Mouse (Mus musculus): ENCODE measurements around the gene Pilra. TPM values are rescaled to one million over a fixed set of nuclear protein-coding genes. Genes with fewer than 3 reads are reported as not detected.
A peak's percentile ranks its signal among the peaks of the same experiment; 100 is the strongest.

Gene Pilra
- total and polyA plus RNA-seq, 3 experiments: 0.89 to 1.5 TPM; not detected in 1

DNA sequence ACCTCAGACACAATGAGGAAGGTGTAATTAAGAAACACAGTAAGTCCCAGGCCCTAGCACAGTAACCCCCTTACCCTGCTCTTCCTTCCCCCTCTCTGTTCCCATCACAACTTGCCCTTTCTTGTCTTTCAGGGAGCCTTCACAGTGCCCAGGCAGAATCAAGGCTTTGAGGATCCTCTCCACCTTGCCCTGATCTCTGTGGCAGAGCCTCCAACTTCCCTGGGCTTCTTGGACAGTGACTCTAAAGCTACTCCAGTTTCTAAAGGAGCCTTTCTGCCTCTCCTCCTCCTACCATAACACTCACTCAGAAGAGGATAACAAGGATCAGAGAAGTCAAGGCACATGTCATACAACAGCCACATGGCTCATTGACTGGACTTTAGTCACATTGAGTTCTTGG lies 530 bp upstream of the Pilra start:
- H3K9me3 ChIP-seq (replicated peaks; ENCODE audit: insufficient read depth, low read length): no peaks in the 10 kb centered on the region
- peak overlapping the region; percentile 5; the same call in 1 of the 2 replicates for H3K27ac ChIP-seq (ENCODE audit: control insufficient read depth, low read depth, low read length)
- no peaks in the 10 kb centered on the region for H3K79me2 ChIP-seq (ENCODE audit: control insufficient read depth, insufficient read depth, low read length, poor library complexity)
- peak; percentile 27 for DNase-seq (ENCODE audit: low read depth, low spot score)
- 0 out of 4 replicates have a peak, but pooled peaks cover 0 to 3% of the 10 kb centered on the region in 2 experiments for H3K36me3 ChIP-seq (ENCODE audit: control insufficient read depth in 1 of 2, insufficient read depth in 2 of 2, low read length in 2 of 2)
- TF ChIP-seq NELFE (IDR thresholded peaks at IDR 0.05; ENCODE audit: low read depth, low read length): no peak
- no peak for TF ChIP-seq USF2 (IDR thresholded peaks at IDR 0.05; ENCODE audit: borderline replicate concordance in 1 of 2, insufficient read depth in 1 of 2, low read depth in 1 of 2, low read length in 2 of 2)
- TF ChIP-seq MXI1 (IDR thresholded peaks at IDR 0.05; ENCODE audit: low read depth, low read length): no peak
- TF ChIP-seq SIN3A (IDR thresholded peaks at IDR 0.05; ENCODE audit: low read length): no peak
- no peak for TF ChIP-seq RCOR1 (IDR thresholded peaks at IDR 0.05; ENCODE audit: low read depth, low read length)
- TF ChIP-seq USF1 (IDR thresholded peaks at IDR 0.05; ENCODE audit: low read depth, low read length): no peak
- TF ChIP-seq JUND (IDR thresholded peaks at IDR 0.05; ENCODE audit: low read depth, low read length): no peak
- TF ChIP-seq TCF12 (IDR thresholded peaks at IDR 0.05; ENCODE audit: low read depth, low read length): no peak
- TF ChIP-seq POLR2AphosphoS2 (IDR thresholded peaks at IDR 0.05; ENCODE audit: low read length): no peak
- H3K4me3 ChIP-seq (ENCODE audit: control insufficient read depth in 1 of 2, insufficient read depth in 1 of 2, low read depth in 2 of 2, low read length in 2 of 2): no peak overlapping the region
- H3K9ac ChIP-seq (ENCODE audit: control insufficient read depth, low read depth, low read length, poor library complexity, severe bottlenecking): no peak overlapping the region
- peaks cover 0 to 12% of the 10 kb centered on the region in 2 experiments; a peak in 2 of 4 replicates for H3K4me1 ChIP-seq (ENCODE audit: control insufficient read depth in 1 of 2, insufficient read depth in 2 of 2, low read length in 2 of 2)
- H3K27me3 ChIP-seq (ENCODE audit: control insufficient read depth in 1 of 2, insufficient read depth in 2 of 2, low read length in 2 of 2): no peaks in the 10 kb centered on the region

GRCm38 (mm10) chr5:137833500-137833899 lies 2.6 kb downstream of the Pilra start:
- TF ChIP-seq TCF12 (IDR thresholded peaks at IDR 0.05; ENCODE audit: low read depth, low read length) (no peak), CTCF (IDR thresholded peaks at IDR 0.05 in 2 of 3, conservative IDR thresholded peaks at IDR 0.05 in 1 of 3; ENCODE audit: control insufficient read depth in 1 of 3, insufficient read depth in 1 of 3, low read depth in 2 of 3, low read length in 3 of 3, poor library complexity in 1 of 3, severe bottlenecking in 1 of 3) (no peak), KAT2A (conservative IDR thresholded peaks at IDR 0.05; ENCODE audit: low read depth, low read length) (no peak), USF2 (IDR thresholded peaks at IDR 0.05; ENCODE audit: borderline replicate concordance in 1 of 2, insufficient read depth in 1 of 2, low read depth in 1 of 2, low read length in 2 of 2) (no peak), ELF1 (IDR thresholded peaks at IDR 0.05; ENCODE audit: low read depth, low read length) (no peak), POLR2AphosphoS2 (IDR thresholded peaks at IDR 0.05; ENCODE audit: low read length) (no peak), ZKSCAN1 (IDR thresholded peaks at IDR 0.05; ENCODE audit: low read depth, low read length) (no peak), POLR2A (IDR thresholded peaks at IDR 0.05; ENCODE audit: control insufficient read depth in 1 of 2, insufficient read depth in 1 of 2, low read depth in 1 of 2, low read length in 2 of 2, poor library complexity in 1 of 2) (no peak), RAD21 (IDR thresholded peaks at IDR 0.05; ENCODE audit: low read depth, low read length) (no peak), ETS1 (IDR thresholded peaks at IDR 0.05; ENCODE audit: low read depth, low read length) (no peak), NELFE (IDR thresholded peaks at IDR 0.05; ENCODE audit: low read depth, low read length) (no peak), MXI1 (IDR thresholded peaks at IDR 0.05; ENCODE audit: low read depth, low read length) (no peak)
- H3K36me3 ChIP-seq (ENCODE audit: control insufficient read depth in 1 of 2, insufficient read depth in 2 of 2, low read length in 2 of 2): 0 out of 4 replicates have a peak, but pooled peaks cover 0 to 3% of the 10 kb centered on the region in 2 experiments
- no peak overlapping the region for H3K9ac ChIP-seq (ENCODE audit: control insufficient read depth, low read depth, low read length, poor library complexity, severe bottlenecking)
- H3K9me3 ChIP-seq (replicated peaks; ENCODE audit: insufficient read depth, low read length): no peaks in the 10 kb centered on the region
- DNase-seq (ENCODE audit: low read depth, low spot score): no peak
- H3K27ac ChIP-seq (ENCODE audit: control insufficient read depth, low read depth, low read length): no peak overlapping the region
- H3K79me2 ChIP-seq (ENCODE audit: control insufficient read depth, insufficient read depth, low read length, poor library complexity): no peaks in the 10 kb centered on the region
- peaks cover 0 to 12% of the 10 kb centered on the region in 2 experiments; a peak in 2 of 4 replicates for H3K4me1 ChIP-seq (ENCODE audit: control insufficient read depth in 1 of 2, insufficient read depth in 2 of 2, low read length in 2 of 2)
- H3K27me3 ChIP-seq (ENCODE audit: control insufficient read depth in 1 of 2, insufficient read depth in 2 of 2, low read length in 2 of 2): no peaks in the 10 kb centered on the region
- no peak overlapping the region for H3K4me3 ChIP-seq (ENCODE audit: control insufficient read depth in 1 of 2, insufficient read depth in 1 of 2, low read depth in 2 of 2, low read length in 2 of 2)

All from MEL (cell line).